Comparison of ENCODE assay signal across 12 mouse cellular contexts in the genomic region with DNA sequence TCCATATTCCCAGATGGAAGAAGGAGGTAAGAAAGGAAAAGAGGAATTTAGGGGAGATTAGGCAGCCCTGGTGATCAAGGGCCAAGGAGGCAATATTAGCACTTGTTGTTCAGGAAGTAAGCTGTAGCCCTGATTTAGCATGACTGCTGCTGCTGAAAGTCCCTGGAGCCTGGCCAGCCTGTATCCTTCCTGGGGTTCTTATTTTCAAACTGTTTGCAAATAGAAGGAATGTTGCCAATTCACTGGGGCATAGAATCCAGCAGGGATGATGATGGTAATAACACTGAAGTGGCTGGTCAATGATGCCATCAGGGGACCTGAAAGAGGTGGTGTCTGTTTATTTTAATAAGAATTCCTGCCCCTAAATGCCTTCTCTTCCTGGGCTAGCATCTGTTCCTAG.
DNase-seq lines count a peak whose midpoint lies in the region; ATAC-seq and TF ChIP-seq lines count a peak whose summit lies in the region.
"Had no signal": no experiment of that assay in that cellular context is flagged by ENCODE, and none has a peak within 500 bp of the region (broad histone marks: within the 10 kb centered on the region; RNA-seq: fewer than 3 reads in every experiment).

No protein-coding gene starts in this region.

- H3K36me3 ChIP-seq in midbrain, postnatal 0 days (ENCODE audit: insufficient read depth, low read length), result no peaks in the 10 kb centered on the region
- H3K36me3 ChIP-seq in midbrain, embryonic 15.5 days (replicated peaks), result no peaks in the 10 kb centered on the region
- no peaks in the 10 kb centered on the region for H3K36me3 ChIP-seq in heart, embryonic 12.5 days
- H3K36me3 ChIP-seq: embryonic facial prominence, embryonic 12.5 days; limb, embryonic 12.5 days; neural tube, embryonic 13.5 days had no signal

- peak; percentile 1 for DNase-seq in embryo, embryonic 11 days
- no peak for DNase-seq in embryo, embryonic 10 days (ENCODE audit: low spot score)
- peak; percentile 13 for DNase-seq in midbrain, postnatal 0 days (ENCODE audit: low spot score)
- peak; percentile 7 for DNase-seq in left cerebral cortex, adult 11 months (ENCODE audit: low spot score)
- peak; percentile 22 for DNase-seq in telencephalon, adult 2 months (ENCODE audit: low read depth, low spot score)
- no peak for DNase-seq in natural killer cell, adult 2 months (ENCODE audit: low spot score in 2 of 2)
- DNase-seq: gastrocnemius, postnatal 36 days had no signal

- H3K9ac ChIP-seq in midbrain, postnatal 0 days (replicated peaks; ENCODE audit: low read length, poor library complexity, severe bottlenecking), result no peak overlapping the region
- H3K9ac ChIP-seq in midbrain, embryonic 15.5 days, result no peak overlapping the region
- no peak overlapping the region for H3K9ac ChIP-seq in heart, embryonic 12.5 days
- H3K9ac ChIP-seq: embryonic facial prominence, embryonic 12.5 days; limb, embryonic 12.5 days; neural tube, embryonic 13.5 days had no signal

- no peaks in the 10 kb centered on the region for H3K9me3 ChIP-seq in midbrain, postnatal 0 days (ENCODE audit: low read length)
- H3K9me3 ChIP-seq in midbrain, embryonic 15.5 days, result no peaks in the 10 kb centered on the region
- no peaks in the 10 kb centered on the region for H3K9me3 ChIP-seq in heart, embryonic 12.5 days (replicated peaks)
- H3K9me3 ChIP-seq: embryonic facial prominence, embryonic 12.5 days; limb, embryonic 12.5 days; neural tube, embryonic 13.5 days had no signal

- H3K27me3 ChIP-seq in midbrain, postnatal 0 days (ENCODE audit: insufficient read depth, low read length), result no peaks in the 10 kb centered on the region
- H3K27me3 ChIP-seq in midbrain, embryonic 15.5 days (replicated peaks), result no peaks in the 10 kb centered on the region
- no peaks in the 10 kb centered on the region for H3K27me3 ChIP-seq in heart, embryonic 12.5 days (replicated peaks)
- H3K27me3 ChIP-seq: embryonic facial prominence, embryonic 12.5 days; limb, embryonic 12.5 days; neural tube, embryonic 13.5 days had no signal

- no peak overlapping the region for H3K27ac ChIP-seq in midbrain, postnatal 0 days (ENCODE audit: low read depth, low read length)
- no peak overlapping the region for H3K27ac ChIP-seq in midbrain, embryonic 15.5 days
- H3K27ac ChIP-seq in heart, embryonic 12.5 days (ENCODE audit: poor library complexity, severe bottlenecking), result no peak overlapping the region
- H3K27ac ChIP-seq: embryonic facial prominence, embryonic 12.5 days; limb, embryonic 12.5 days; neural tube, embryonic 13.5 days had no signal

- TF ChIP-seq CTCF in midbrain, postnatal 0 days (IDR thresholded peaks at IDR 0.05), result no peak

- no peak for ATAC-seq in midbrain, postnatal 0 days (ENCODE audit: low FRiP score)
- ATAC-seq in midbrain, embryonic 15.5 days (replicated peaks), result no peak
- no peak for ATAC-seq in heart, embryonic 12.5 days (ENCODE audit: insufficient number of reproducible peaks, low FRiP score)

- no peaks in the 10 kb centered on the region for H3K4me1 ChIP-seq in midbrain, postnatal 0 days (ENCODE audit: insufficient read depth, low read length)
- H3K4me1 ChIP-seq in midbrain, embryonic 15.5 days, result no peaks in the 10 kb centered on the region
- no peaks in the 10 kb centered on the region for H3K4me1 ChIP-seq in heart, embryonic 12.5 days (replicated peaks)
- H3K4me1 ChIP-seq: neural tube, embryonic 13.5 days had no signal

- H3K4me2 ChIP-seq in midbrain, postnatal 0 days (ENCODE audit: low read depth, low read length, poor library complexity, severe bottlenecking), result no peak overlapping the region
- H3K4me2 ChIP-seq in midbrain, embryonic 15.5 days, result no peak overlapping the region
- no peak overlapping the region for H3K4me2 ChIP-seq in heart, embryonic 12.5 days
- H3K4me2 ChIP-seq: embryonic facial prominence, embryonic 12.5 days; limb, embryonic 12.5 days; neural tube, embryonic 13.5 days had no signal

- H3K4me3 ChIP-seq in midbrain, postnatal 0 days (ENCODE audit: low read depth, low read length), result no peak overlapping the region
- H3K4me3 ChIP-seq in midbrain, embryonic 15.5 days, result no peak overlapping the region
- no peak overlapping the region for H3K4me3 ChIP-seq in heart, embryonic 12.5 days
- H3K4me3 ChIP-seq: embryonic facial prominence, embryonic 12.5 days; limb, embryonic 12.5 days; neural tube, embryonic 13.5 days had no signal

Comparison
In these comparisons a context has a peak if more than half of its experiments do, and no peak if none do; other contexts are left out.
1. DNase-seq: peak in embryo, embryonic 11 days (single experiment), midbrain, postnatal 0 days (single experiment), left cerebral cortex, adult 11 months (single experiment) and telencephalon, adult 2 months (single experiment); none in embryo, embryonic 10 days (single experiment) and natural killer cell, adult 2 months (0 of 2).